Mouse (Mus musculus): ENCODE data around the gene Ccnq. TPM values are rescaled to one million over a fixed set of nuclear protein-coding genes. Genes with fewer than 3 reads are reported as not detected.

Ccnq gene
- polyA plus RNA-seq, 2 experiments = 18.3 to 19.8 TPM

DNA sequence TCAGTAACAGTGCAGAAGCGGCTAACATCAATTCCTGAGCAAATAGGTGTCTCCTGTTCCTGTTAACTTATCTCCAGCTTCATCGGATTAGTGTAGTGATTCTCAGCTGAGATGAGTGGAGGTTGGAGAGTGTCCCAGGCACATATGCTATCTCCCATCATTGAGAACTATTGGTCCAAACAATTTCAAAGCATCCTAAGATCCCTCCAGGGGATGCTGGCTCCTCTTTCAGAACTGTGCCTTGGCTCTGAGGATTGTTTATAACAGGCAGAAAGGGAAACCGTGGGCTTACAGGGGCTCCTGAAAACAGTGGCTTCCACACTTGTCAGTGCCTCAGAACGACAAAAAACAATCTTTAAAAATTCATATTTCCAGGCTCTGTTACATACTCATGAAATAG lies 23.5 kb downstream of the Ccnq start:
- no peak overlapping the region for H3K9ac ChIP-seq (replicated peaks)
- no peaks in the 10 kb centered on the region for H3K9me3 ChIP-seq (ENCODE audit: control insufficient read depth, low read length)
- DNase-seq (ENCODE audit: low read depth in 3 of 3, low spot score in 3 of 3) = no peak
- H3K36me3 ChIP-seq (replicated peaks; ENCODE audit: control insufficient read depth, insufficient read depth, low read depth) = no peaks in the 10 kb centered on the region
- H3K4me3 ChIP-seq (ENCODE audit: insufficient read depth in 1 of 2, low read depth in 2 of 2, low read length in 2 of 2) = no peak overlapping the region
- H3K4me2 ChIP-seq (ENCODE audit: low read depth) = no peak overlapping the region
- no peaks in the 10 kb centered on the region for H3K27me3 ChIP-seq (ENCODE audit: control insufficient read depth, insufficient read depth, low read length)
- peaks cover 0 to 3% of the 10 kb centered on the region in 2 experiments; a peak in 1 of 4 replicates for H3K4me1 ChIP-seq (replicated peaks; ENCODE audit: control insufficient read depth in 2 of 2, insufficient read depth in 2 of 2, low read length in 1 of 2)
- no peak overlapping the region for H3K27ac ChIP-seq
- 42% methylated on average over 4 of the region's 4 CpGs for WGBS (ENCODE audit: insufficient replicate concordance)
- no peak for ATAC-seq (ENCODE audit: insufficient read depth)
- TF ChIP-seq EP300 (IDR thresholded peaks at IDR 0.05; ENCODE audit: low read depth) = no peak
- no peak for TF ChIP-seq CTCF (IDR thresholded peaks at IDR 0.05; ENCODE audit: low read depth)

DNA sequence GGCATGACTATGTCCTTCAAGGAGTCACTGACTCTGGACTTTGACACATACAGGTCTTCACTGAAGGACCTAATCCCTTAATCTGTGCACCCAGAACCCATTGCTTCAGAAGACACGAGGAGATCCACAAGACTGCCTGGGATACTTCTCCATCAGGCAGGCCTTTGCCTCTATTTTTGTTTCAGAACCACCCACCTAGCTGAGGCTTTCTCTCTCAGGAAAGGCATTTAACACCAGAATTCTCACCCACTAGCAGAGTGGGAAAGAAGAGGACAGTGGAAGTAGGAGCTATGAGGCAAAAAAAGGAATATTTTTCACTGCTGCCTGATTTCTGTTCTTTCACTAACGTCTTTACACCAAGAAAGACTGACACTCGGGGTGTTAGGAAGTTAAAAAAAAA lies 25.2 kb downstream of the Ccnq start:
- no peaks in the 10 kb centered on the region for H3K4me1 ChIP-seq (replicated peaks; ENCODE audit: control insufficient read depth in 2 of 2, insufficient read depth in 2 of 2, low read length in 1 of 2)
- ATAC-seq (ENCODE audit: insufficient read depth) (no peak), DNase-seq (ENCODE audit: low read depth in 3 of 3, low spot score in 3 of 3) (no peak)
- TF ChIP-seq CTCF (IDR thresholded peaks at IDR 0.05; ENCODE audit: low read depth) (no peak), EP300 (IDR thresholded peaks at IDR 0.05; ENCODE audit: low read depth) (no peak)
- H3K27ac ChIP-seq = no peak overlapping the region
- no peak overlapping the region for H3K4me2 ChIP-seq (ENCODE audit: low read depth)
- no peak overlapping the region for H3K9ac ChIP-seq (replicated peaks)
- H3K27me3 ChIP-seq (ENCODE audit: control insufficient read depth, insufficient read depth, low read length) = no peaks in the 10 kb centered on the region
- H3K36me3 ChIP-seq (replicated peaks; ENCODE audit: control insufficient read depth, insufficient read depth, low read depth) = no peaks in the 10 kb centered on the region
- WGBS (ENCODE audit: insufficient replicate concordance) = 52% methylated on average over 3 of the region's 3 CpGs
- H3K4me3 ChIP-seq (ENCODE audit: insufficient read depth in 1 of 2, low read depth in 2 of 2, low read length in 2 of 2) = no peak overlapping the region
- H3K9me3 ChIP-seq (ENCODE audit: control insufficient read depth, low read length) = no peaks in the 10 kb centered on the region

DNA sequence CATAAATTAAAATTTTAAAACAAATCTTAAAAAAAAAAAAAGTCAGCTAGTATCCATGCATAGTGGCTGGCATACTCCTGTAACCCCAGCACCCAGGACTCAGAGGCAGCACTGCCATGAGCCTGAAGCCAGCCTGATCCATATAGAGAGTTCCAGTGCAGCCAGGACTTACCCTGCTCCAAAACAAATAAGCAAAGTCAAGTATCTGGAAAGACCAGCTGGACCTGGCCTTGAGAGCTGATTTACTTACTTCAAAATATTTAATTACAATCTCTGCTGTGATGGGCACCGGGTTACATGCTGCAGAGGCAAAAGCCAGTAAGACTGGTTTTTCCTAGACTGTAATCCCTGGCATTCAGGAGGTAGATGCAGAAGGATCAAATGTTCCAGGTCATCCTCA lies 26.7 kb downstream of the Ccnq start:
- Histone ChIP-seq H3K36me3 (replicated peaks; ENCODE audit: control insufficient read depth, insufficient read depth, low read depth) (no peaks in the 10 kb centered on the region), H3K27me3 (ENCODE audit: control insufficient read depth, insufficient read depth, low read length) (no peaks in the 10 kb centered on the region), H3K9ac (replicated peaks) (no peak overlapping the region), H3K4me3 (ENCODE audit: insufficient read depth in 1 of 2, low read depth in 2 of 2, low read length in 2 of 2) (no peak overlapping the region), H3K4me2 (ENCODE audit: low read depth) (no peak overlapping the region), H3K4me1 (replicated peaks; ENCODE audit: control insufficient read depth in 2 of 2, insufficient read depth in 2 of 2, low read length in 1 of 2) (no peaks in the 10 kb centered on the region), H3K27ac (no peak overlapping the region), H3K9me3 (ENCODE audit: control insufficient read depth, low read length) (no peaks in the 10 kb centered on the region)
- no peak for TF ChIP-seq CTCF (IDR thresholded peaks at IDR 0.05; ENCODE audit: low read depth)
- no peak for TF ChIP-seq EP300 (IDR thresholded peaks at IDR 0.05; ENCODE audit: low read depth)
- DNase-seq (ENCODE audit: low read depth in 3 of 3, low spot score in 3 of 3) (no peak), ATAC-seq (ENCODE audit: insufficient read depth) (no peak)
- WGBS (ENCODE audit: insufficient replicate concordance) = 50% methylated on average over 1 of the region's 1 CpGs

DNA sequence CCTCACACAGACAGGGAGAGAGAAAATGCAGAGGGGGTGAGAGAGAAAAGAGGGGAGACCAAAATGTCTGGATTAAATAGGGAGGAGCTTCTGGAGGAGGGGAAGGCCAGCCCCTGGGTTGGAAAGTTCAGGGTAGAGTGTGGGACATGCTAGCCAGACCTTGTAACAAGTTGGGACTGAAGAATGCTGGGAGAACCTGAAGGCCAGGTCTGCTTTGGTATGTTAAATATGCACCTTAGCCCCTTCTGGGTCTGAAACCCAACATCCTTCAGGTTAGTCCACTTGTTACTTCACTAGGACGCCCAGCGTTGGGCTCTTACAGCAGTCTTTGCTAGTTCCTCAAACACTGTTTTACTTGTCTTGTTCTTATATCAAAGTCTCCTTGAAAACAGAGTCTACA lies 30.1 kb downstream of the Ccnq start:
- H3K27ac ChIP-seq = no peak overlapping the region
- no peak overlapping the region for H3K4me3 ChIP-seq (ENCODE audit: insufficient read depth in 1 of 2, low read depth in 2 of 2, low read length in 2 of 2)
- no peak for ATAC-seq (ENCODE audit: insufficient read depth)
- no peaks in the 10 kb centered on the region for H3K27me3 ChIP-seq (ENCODE audit: control insufficient read depth, insufficient read depth, low read length)
- H3K9ac ChIP-seq (replicated peaks) = no peak overlapping the region
- no peak for DNase-seq (ENCODE audit: low read depth in 3 of 3, low spot score in 3 of 3)
- H3K4me2 ChIP-seq (ENCODE audit: low read depth) = no peak overlapping the region
- H3K36me3 ChIP-seq (replicated peaks; ENCODE audit: control insufficient read depth, insufficient read depth, low read depth) = no peaks in the 10 kb centered on the region
- no peaks in the 10 kb centered on the region for H3K4me1 ChIP-seq (replicated peaks; ENCODE audit: control insufficient read depth in 2 of 2, insufficient read depth in 2 of 2, low read length in 1 of 2)
- H3K9me3 ChIP-seq (ENCODE audit: control insufficient read depth, low read length) = no peaks in the 10 kb centered on the region
- 43% methylated on average over 2 of the region's 2 CpGs for WGBS (ENCODE audit: insufficient replicate concordance)
- TF ChIP-seq CTCF (IDR thresholded peaks at IDR 0.05; ENCODE audit: low read depth) = no peak
- no peak for TF ChIP-seq EP300 (IDR thresholded peaks at IDR 0.05; ENCODE audit: low read depth)

DNA sequence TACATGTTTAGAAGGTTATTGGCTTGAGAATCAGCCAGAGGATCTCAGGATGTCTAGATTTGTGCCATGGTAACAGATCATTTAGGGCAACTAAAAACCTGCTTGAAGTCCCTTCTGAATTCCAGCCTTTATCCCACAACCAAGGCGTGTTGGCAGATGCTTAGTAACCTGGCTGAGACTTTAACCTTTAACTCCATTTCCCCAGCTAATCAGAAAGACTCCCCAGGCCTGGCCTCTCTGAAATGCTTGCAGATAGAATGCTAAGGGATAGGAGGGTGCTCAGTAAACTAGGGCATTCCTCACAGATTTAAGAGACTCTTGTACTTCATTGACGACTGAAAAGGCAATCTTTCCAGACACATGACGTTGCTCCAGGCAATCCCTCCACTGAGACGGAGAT lies 33.9 kb downstream of the Ccnq start:
- DNase-seq (ENCODE audit: low read depth in 3 of 3, low spot score in 3 of 3) (no peak), ATAC-seq (ENCODE audit: insufficient read depth) (no peak)
- Histone ChIP-seq H3K36me3 (replicated peaks; ENCODE audit: control insufficient read depth, insufficient read depth, low read depth) (no peaks in the 10 kb centered on the region), H3K9me3 (ENCODE audit: control insufficient read depth, low read length) (no peaks in the 10 kb centered on the region), H3K27me3 (ENCODE audit: control insufficient read depth, insufficient read depth, low read length) (no peaks in the 10 kb centered on the region), H3K27ac (no peak overlapping the region), H3K4me1 (replicated peaks; ENCODE audit: control insufficient read depth in 2 of 2, insufficient read depth in 2 of 2, low read length in 1 of 2) (no peaks in the 10 kb centered on the region), H3K4me3 (ENCODE audit: insufficient read depth in 1 of 2, low read depth in 2 of 2, low read length in 2 of 2) (no peak overlapping the region), H3K9ac (replicated peaks) (no peak overlapping the region), H3K4me2 (ENCODE audit: low read depth) (no peak overlapping the region)
- TF ChIP-seq EP300 (IDR thresholded peaks at IDR 0.05; ENCODE audit: low read depth) = no peak
- TF ChIP-seq CTCF (IDR thresholded peaks at IDR 0.05; ENCODE audit: low read depth) = no peak
- WGBS (ENCODE audit: insufficient replicate concordance) = 58% methylated on average over 4 of the region's 4 CpGs
